Mouse (Mus musculus) megakaryocyte, embryonic 14.5 days (primary cell): ENCODE results near the gene Spata5. TPM values are rescaled to one million over a fixed set of nuclear protein-coding genes. Genes with fewer than 3 reads are reported as not detected.

Source experiments
- H3K27me3 ChIP-seq: replicated peaks from 2 replicates; pipeline ENCODE3; 2012; ENCODE audit warnings: inconsistent platforms
- H3K36me3 ChIP-seq: replicated peaks from 2 replicates; pipeline ENCODE3; 2012; ENCODE audit warnings: low read length, inconsistent platforms, mixed read lengths
- H3K4me1 ChIP-seq: 2 replicates; pipeline ENCODE4 v1.6.1; 2012; ENCODE audit warnings: inconsistent platforms
- H3K4me3 ChIP-seq: replicated peaks from 2 replicates; pipeline ENCODE3; 2012; ENCODE audit warnings: moderate library complexity, mild to moderate bottlenecking, inconsistent platforms
- H3K9me3 ChIP-seq: 2 replicates; pipeline ENCODE4 v1.6.1; 2012; ENCODE audit warnings: inconsistent platforms
- FLI1 ChIP-seq: IDR thresholded peaks from 2 replicates; pipeline ENCODE4 v1.6.1; 2012; ENCODE audit warnings: low read length, inconsistent platforms, mixed read lengths
- GATA1 ChIP-seq: IDR thresholded peaks from 3 replicates; pipeline ENCODE4 v1.6.1; 2012; ENCODE audit warnings: mixed read lengths, low read length, inconsistent platforms, borderline replicate concordance
- polyA plus RNA-seq: library from polyadenylated mRNA; stranded (reverse); fragments of >175 nt; gene quantifications from 2 replicates; pipeline ENCODE4 v1.2.3, GENCODE M21; 2012; ENCODE audit warnings: low replicate concordance; ENCODE audit not compliant: insufficient read depth

The Spata5 gene
- polyA plus RNA-seq, 1 experiment = 3.3 TPM

DNA sequence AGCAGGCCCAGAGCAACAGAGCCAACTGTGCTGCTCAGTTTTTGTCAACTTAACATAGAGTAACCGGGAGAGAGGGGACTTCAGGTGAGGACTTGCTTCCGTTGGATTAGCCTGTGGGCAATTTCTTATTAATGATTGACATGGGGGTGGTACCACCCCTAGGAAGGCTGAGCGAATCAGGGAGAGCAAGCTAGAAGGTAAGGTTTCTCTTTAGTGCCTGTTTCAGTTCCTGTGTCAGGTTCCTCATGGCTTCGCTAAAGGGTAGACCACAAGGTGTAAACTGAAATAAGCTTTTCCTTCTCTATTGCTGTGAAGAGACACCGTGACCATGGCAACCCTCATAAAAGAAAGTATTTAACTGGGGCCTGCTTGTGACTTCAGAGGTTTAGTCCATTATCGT is 32.4 kb upstream of the Spata5 start:
- Histone ChIP-seq H3K36me3 (no peaks in the 10 kb centered on the region), H3K4me1 (no peaks in the 10 kb centered on the region), H3K4me3 (no peak overlapping the region), H3K9me3 (peaks cover 6% of the 10 kb centered on the region), H3K27me3 (peaks cover 19% of the 10 kb centered on the region)
- TF ChIP-seq GATA1 (no peak), FLI1 (no peak)

DNA sequence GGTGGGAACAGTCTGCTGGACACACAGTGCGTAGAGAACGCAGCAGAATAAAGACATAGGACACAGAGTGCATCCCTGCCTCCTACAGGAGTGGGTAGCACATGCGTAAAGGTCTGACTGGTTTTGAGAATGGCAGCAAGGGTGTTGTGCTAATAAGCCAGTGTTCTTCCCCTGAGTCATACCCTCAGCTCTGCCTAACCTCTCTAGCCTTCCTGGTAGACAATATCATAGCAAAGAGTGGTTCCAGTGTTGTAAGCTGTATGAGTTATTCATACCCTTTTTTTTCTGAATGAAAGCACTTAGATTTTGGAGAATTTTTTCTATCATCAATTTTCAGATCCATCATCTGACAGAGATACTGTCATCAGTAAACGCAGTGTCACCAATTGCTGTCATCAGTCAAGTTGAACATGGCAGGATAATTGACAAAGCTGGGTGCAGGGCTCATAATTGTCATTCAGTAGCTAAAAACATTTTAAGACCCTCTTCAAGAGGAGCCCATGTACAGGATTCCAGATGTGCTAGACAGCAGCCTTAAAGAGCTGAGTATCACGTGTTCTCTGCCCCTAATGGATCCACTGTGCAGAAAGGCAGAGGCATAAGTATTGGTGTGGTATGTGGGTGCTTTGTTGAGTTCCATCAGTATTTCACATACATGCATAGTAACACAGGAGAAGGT is 22.6 kb upstream of the Spata5 start:
- H3K4me3 ChIP-seq = no peak overlapping the region
- TF ChIP-seq GATA1 (no peak), FLI1 (no peak)
- H3K4me1 ChIP-seq = no peaks in the 10 kb centered on the region
- no peaks in the 10 kb centered on the region for H3K36me3 ChIP-seq
- no peaks in the 10 kb centered on the region for H3K9me3 ChIP-seq
- H3K27me3 ChIP-seq = peaks cover 31% of the 10 kb centered on the region

DNA sequence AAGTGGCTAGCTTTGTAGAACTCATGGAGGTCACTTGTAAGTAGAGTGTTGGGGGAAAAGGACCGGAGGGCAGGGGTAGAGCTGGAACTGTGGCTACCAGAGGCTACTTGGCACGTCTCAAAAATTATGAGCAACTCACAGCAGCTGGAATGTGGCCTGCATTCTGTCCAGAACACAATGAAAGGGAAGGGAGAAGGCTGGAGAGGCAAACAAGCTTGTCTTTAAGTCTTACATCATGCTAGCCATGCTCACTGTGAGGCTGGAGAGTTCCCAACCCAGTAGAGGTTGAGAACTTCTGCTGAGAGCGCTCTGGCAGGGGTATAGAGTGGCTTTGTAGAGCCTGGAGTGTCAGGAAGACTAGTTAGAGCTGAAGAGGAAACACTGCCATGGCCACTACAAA is 22.1 kb upstream of the Spata5 start:
- H3K4me1 ChIP-seq = no peaks in the 10 kb centered on the region
- peaks cover 31% of the 10 kb centered on the region for H3K27me3 ChIP-seq
- no peaks in the 10 kb centered on the region for H3K9me3 ChIP-seq
- no peak for TF ChIP-seq GATA1
- TF ChIP-seq FLI1 = no peak
- H3K4me3 ChIP-seq = no peak overlapping the region
- H3K36me3 ChIP-seq = no peaks in the 10 kb centered on the region

DNA sequence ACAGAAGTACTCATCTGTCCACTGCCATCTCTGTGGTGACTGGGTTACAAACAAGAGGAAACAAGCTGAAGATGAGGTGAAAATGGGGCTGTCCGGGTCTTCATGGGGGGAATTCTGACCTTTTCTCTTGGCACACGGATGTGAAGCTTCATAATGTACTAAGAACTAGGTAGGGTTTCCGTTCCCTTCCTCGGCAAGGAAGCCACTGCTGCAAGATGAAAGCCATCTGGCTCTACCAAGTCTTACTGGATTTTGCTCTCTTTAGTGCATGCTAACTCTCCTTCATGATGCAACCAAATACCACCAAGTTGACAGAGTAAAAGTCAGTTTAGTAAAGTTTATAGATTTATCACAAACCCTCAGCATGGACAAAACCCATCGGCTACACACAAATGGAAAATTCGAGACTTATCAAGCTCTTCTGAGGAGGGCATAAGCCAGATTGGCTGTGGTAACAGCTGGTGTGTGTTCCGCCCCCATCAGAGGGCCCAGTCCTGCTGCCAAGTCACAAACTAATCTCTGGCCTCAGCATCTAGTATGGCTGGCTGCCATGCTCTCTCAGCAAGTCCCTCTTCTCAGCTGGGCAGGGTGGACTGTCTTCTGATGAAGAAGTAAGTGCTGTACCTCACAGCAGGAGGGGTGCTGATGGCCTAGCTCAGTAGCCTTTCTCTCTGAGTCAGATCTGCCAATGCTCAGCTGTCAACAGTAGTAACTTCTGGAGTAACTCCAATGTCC is 20.9 kb upstream of the Spata5 start:
- H3K9me3 ChIP-seq = no peaks in the 10 kb centered on the region
- peaks cover 5% of the 10 kb centered on the region for H3K36me3 ChIP-seq
- H3K4me1 ChIP-seq = no peaks in the 10 kb centered on the region
- no peak overlapping the region for H3K4me3 ChIP-seq
- TF ChIP-seq FLI1 = no peak
- no peak for TF ChIP-seq GATA1
- peaks cover 31% of the 10 kb centered on the region for H3K27me3 ChIP-seq

DNA sequence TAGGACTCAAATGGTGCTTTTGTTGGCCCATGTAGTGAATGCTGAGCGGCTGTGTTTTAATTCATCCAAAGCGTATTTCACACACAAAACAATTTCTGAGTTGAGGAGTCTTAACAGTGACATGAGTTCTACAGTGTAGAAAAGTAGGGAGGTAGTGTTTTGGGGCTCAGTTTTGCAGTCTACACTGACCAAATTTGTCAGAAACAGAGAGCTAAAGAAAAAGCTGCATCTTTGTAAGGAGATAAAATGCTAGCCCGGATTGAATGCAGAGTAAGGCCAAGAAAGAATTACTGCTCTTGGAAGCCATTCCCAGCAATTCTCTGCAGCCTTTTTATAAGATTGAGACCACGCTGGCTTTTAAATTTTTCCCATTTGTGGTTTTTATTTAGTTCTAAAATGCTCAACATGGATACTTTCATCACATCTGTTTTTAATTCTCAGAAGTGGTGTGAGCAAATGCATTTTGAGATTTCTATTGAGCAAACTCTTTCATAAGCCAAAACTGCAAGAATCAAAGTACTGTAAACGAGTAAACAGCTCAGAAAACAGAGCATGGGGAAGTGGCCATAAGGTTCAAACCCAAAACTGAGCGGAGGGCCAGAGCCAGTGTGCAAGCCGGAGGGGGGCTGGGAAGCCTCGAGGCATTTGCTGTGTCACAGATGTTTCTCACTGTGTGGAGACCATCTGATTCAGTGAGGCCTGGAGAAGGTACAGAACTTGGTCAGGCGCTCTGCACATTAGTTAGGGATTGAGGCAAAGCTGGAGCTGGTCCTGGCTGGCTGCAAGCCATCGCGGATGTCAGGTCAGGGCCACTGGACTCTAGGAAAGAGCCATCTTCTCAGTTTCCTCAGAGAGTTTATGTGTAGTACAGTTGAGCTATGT is 17.7 kb upstream of the Spata5 start:
- H3K27me3 ChIP-seq = peaks cover 22% of the 10 kb centered on the region
- peaks cover 29% of the 10 kb centered on the region for H3K36me3 ChIP-seq
- TF ChIP-seq GATA1 (no peak), FLI1 (no peak)
- no peak overlapping the region for H3K4me3 ChIP-seq
- H3K9me3 ChIP-seq = no peaks in the 10 kb centered on the region
- H3K4me1 ChIP-seq = peaks cover 5% of the 10 kb centered on the region

DNA sequence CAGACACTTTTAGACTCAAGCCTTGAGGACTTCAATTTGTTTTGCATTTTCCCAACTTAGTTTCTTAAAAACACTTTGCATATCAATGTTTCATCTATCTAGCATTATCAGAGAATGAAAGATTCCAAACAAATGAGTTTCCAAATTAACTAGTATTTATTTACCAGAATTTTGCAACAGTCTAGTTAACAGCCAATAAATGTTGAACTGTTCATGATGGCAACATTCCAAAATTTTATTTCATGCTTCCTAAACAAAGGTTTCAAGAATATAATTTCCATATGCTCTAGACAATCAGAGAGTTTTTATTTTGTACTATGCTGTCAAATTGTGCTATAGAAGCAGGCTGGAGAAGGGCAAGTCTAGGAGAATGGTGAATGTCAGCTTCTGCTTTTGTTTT is 12.1 kb upstream of the Spata5 start:
- H3K36me3 ChIP-seq = peaks cover 61% of the 10 kb centered on the region
- no peak overlapping the region for H3K4me3 ChIP-seq
- H3K9me3 ChIP-seq = no peaks in the 10 kb centered on the region
- no peaks in the 10 kb centered on the region for H3K27me3 ChIP-seq
- TF ChIP-seq GATA1 (no peak), FLI1 (no peak)
- H3K4me1 ChIP-seq = peaks cover 5% of the 10 kb centered on the region

DNA sequence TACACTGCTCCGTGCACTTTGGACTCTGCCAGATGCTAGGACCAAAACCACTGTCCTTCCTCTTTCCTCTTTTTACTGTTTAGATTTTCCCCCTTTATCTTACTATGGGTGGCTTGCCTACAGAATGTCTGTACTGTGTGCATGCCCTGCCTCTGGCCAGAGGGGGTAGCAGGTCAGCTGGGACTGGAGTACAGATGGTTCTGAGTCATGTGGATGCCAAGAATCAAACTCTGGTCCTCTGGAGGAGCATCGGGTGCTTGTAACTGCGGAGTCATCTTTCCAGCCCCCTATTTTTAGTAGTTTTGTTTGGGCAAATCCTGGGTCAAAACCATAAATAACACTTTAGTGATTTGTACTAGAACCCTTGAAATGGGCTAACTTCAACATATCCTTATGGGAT is 6.2 kb upstream of the Spata5 start:
- Histone ChIP-seq H3K27me3 (no peaks in the 10 kb centered on the region), H3K4me3 (no peak overlapping the region), H3K36me3 (peaks cover 41% of the 10 kb centered on the region), H3K4me1 (peaks cover 28% of the 10 kb centered on the region), H3K9me3 (no peaks in the 10 kb centered on the region)
- no peak for TF ChIP-seq FLI1
- no peak for TF ChIP-seq GATA1

DNA sequence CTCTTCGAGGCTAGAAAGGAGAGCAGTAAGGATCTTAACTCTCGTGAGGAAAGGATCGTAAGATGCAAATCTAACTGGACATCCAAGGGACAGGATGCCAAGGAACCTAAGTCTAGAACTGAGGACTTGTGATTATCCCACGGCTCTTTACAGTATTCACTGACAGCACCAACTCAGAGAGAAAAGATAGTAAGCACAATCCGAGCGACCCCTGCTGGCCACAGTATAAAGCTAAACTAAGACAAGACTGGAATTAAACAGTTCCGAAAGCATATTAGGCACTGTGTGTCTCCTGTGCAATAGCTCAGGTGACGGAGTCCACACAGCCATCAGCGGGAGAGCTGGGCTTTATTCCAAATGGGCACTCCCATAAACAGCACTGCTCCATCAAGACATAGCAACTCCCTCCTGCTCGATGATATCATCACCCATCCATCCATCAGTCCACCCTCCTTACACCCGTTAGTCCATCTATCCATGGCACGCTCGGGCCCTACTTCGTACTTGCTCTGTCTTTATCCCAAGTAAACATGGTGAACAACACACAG is 5.2 kb upstream of the Spata5 start:
- H3K4me1 ChIP-seq = peaks cover 34% of the 10 kb centered on the region
- TF ChIP-seq FLI1 = no peak
- H3K36me3 ChIP-seq = peaks cover 34% of the 10 kb centered on the region
- H3K9me3 ChIP-seq = no peaks in the 10 kb centered on the region
- H3K4me3 ChIP-seq = no peak overlapping the region
- H3K27me3 ChIP-seq = no peaks in the 10 kb centered on the region

DNA sequence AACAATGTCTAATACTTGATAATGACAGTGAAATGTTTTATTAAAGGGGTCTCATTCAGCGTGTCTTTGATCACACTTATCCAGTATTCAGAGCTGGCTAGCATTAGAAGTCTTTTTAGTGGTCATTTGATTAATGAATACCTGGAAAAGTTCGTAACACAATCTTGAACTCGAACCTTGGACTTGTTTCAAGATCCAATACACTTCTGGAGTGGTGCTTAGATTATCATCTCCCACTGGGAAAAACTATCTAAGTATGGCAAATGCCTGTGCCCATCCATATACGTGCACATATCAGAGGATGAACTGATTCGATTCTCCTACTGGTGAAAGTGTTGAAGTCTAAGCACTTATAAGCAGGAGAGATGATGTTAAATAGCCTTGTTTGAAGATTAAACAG is 1.4 kb upstream of the Spata5 start:
- TF ChIP-seq GATA1 = no peak
- TF ChIP-seq FLI1 = no peak
- Histone ChIP-seq H3K4me1 (peaks cover 44% of the 10 kb centered on the region), H3K36me3 (peaks cover 14% of the 10 kb centered on the region), H3K27me3 (no peaks in the 10 kb centered on the region), H3K9me3 (no peaks in the 10 kb centered on the region), H3K4me3 (peak overlapping the region; percentile 92)

DNA sequence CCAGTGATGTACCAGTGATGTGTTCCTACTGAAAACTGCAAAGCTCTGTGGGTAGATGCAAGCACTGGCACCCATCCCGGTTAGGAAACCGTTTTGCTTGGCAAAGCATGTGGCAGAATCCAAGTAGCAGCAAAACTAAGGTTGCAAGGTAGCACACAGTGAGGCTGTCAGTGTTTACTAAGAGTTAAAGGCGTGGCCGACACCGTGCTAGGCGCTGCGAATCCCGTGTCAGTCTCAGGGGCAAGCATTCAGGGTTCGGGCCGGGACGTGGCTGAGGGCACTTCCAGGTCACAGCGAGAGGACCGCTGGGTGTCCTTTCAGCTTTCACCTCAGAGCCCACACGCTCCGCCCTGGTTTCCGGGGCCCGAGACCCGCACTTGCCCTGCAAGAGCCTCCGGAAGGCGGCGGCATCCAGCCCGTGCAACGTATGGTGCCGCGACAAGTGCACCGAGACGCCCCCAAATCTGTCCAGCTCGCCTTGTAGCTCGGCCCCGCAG is 687 bp upstream of the Spata5 start:
- Histone ChIP-seq H3K4me3 (peak overlapping the region; percentile 92), H3K9me3 (no peaks in the 10 kb centered on the region), H3K36me3 (peaks cover 16% of the 10 kb centered on the region), H3K4me1 (peaks cover 42% of the 10 kb centered on the region), H3K27me3 (no peaks in the 10 kb centered on the region)
- no peak for TF ChIP-seq FLI1
- no peak for TF ChIP-seq GATA1
